Mouse (Mus musculus): ENCODE data around the gene Asb11. TPM values are rescaled to one million over a fixed set of nuclear protein-coding genes. Genes with fewer than 3 reads are reported as not detected.

Asb11 gene
- polyA plus RNA-seq, 1 experiment from 2014 or later, result not detected

GRCm38 (mm10) chrX:164446835-164447681 lies 10.3 kb downstream of the Asb11 start:
- 92% methylated on average over 9 of the region's 9 CpGs for WGBS
- no peak overlapping the region for H3K4me3 ChIP-seq

GRCm38 (mm10) chrX:164447682-164448071 lies 10.9 kb downstream of the Asb11 start:
- no peak overlapping the region for H3K4me2 ChIP-seq
- H3K27ac ChIP-seq, result no peak overlapping the region
- no peak for ATAC-seq (replicated peaks)
- H3K4me1 ChIP-seq, result no peaks in the 10 kb centered on the region
- H3K9me3 ChIP-seq, result no peaks in the 10 kb centered on the region
- no peaks in the 10 kb centered on the region for H3K36me3 ChIP-seq (replicated peaks)
- H3K4me3 ChIP-seq, result no peak overlapping the region
- 78% methylated on average over 2 of the region's 2 CpGs for WGBS
- peaks cover 4% of the 10 kb centered on the region; the same call in 1 of the 2 replicates for H3K27me3 ChIP-seq (replicated peaks)
- H3K9ac ChIP-seq, result no peak overlapping the region

More at GRCm38 (mm10) chrX:164446835-164447681, 10.3 kb downstream of the Asb11 start:
- ATAC-seq (replicated peaks), result no peak
- H3K9me3 ChIP-seq, result no peaks in the 10 kb centered on the region
- no peaks in the 10 kb centered on the region for H3K36me3 ChIP-seq (replicated peaks)
- H3K4me2 ChIP-seq, result no peak overlapping the region
- no peaks in the 10 kb centered on the region for H3K4me1 ChIP-seq
- H3K27me3 ChIP-seq (replicated peaks), result no peaks in the 10 kb centered on the region
- no peak overlapping the region for H3K9ac ChIP-seq
- H3K27ac ChIP-seq, result no peak overlapping the region

- Histone ChIP-seq H3K27ac (no peak overlapping the region), H3K36me3 (replicated peaks) (no peaks in the 10 kb centered on the region), H3K4me3 (no peak overlapping the region), H3K9me3 (no peaks in the 10 kb centered on the region), H3K27me3 (replicated peaks) (peaks cover 5% of the 10 kb centered on the region; the same call in 1 of the 2 replicates), H3K4me1 (no peaks in the 10 kb centered on the region), H3K9ac (no peak overlapping the region), H3K4me2 (no peak overlapping the region)
- 43% methylated on average over 3 of the region's 3 CpGs for WGBS
- no peak for ATAC-seq (replicated peaks)
Observed at GRCm38 (mm10) chrX:164449201-164449600, 12.4 kb downstream of the Asb11 start.

GRCm38 (mm10) chrX:164459205-164459878 lies 22.5 kb downstream of the Asb11 start:
- Histone ChIP-seq H3K36me3 (replicated peaks) (no peaks in the 10 kb centered on the region), H3K4me3 (no peak overlapping the region), H3K27ac (no peak overlapping the region), H3K4me2 (no peak overlapping the region), H3K9ac (no peak overlapping the region), H3K4me1 (no peaks in the 10 kb centered on the region), H3K27me3 (replicated peaks) (no peaks in the 10 kb centered on the region), H3K9me3 (no peaks in the 10 kb centered on the region)
- 79% methylated on average over 6 of the region's 6 CpGs for WGBS
- no peak for ATAC-seq (replicated peaks)

- Histone ChIP-seq H3K36me3 (replicated peaks) (no peaks in the 10 kb centered on the region), H3K27ac (no peak overlapping the region), H3K9me3 (no peaks in the 10 kb centered on the region), H3K27me3 (replicated peaks) (peaks cover 9% of the 10 kb centered on the region; the same call in 1 of the 2 replicates), H3K4me2 (no peak overlapping the region), H3K9ac (no peak overlapping the region), H3K4me3 (no peak overlapping the region), H3K4me1 (no peaks in the 10 kb centered on the region)
- ATAC-seq (replicated peaks), result no peak
- 70% methylated on average over 2 of the region's 2 CpGs for WGBS
Observed at GRCm38 (mm10) chrX:164502258-164502657, 65.5 kb downstream of the Asb11 start.

- ATAC-seq (replicated peaks), result no peak
- Histone ChIP-seq H3K9me3 (no peaks in the 10 kb centered on the region), H3K36me3 (replicated peaks) (no peaks in the 10 kb centered on the region), H3K4me2 (no peak within 1 kb of the TSS), H3K9ac (no peak within 1 kb of the TSS), H3K4me3 (no peak within 1 kb of the TSS), H3K4me1 (no peaks in the 10 kb centered on the region), H3K27ac (no peak within 1 kb of the TSS), H3K27me3 (replicated peaks) (0 out of 2 replicates have a peak, but pooled peaks cover 3% of the 10 kb centered on the region)
- WGBS, result 76% methylated on average over 10 of the region's 10 CpGs
Observed at GRCm38 (mm10) chrX:164505709-164506498, 69.1 kb downstream of the Asb11 start, which contains the start of gene Asb9. Gene Asb9 (plus strand): TSS chrX:164506327.

- 79% methylated on average over 4 of the region's 4 CpGs for WGBS
- H3K4me3 ChIP-seq, result no peak overlapping the region
- no peak overlapping the region for H3K27ac ChIP-seq
- H3K36me3 ChIP-seq (replicated peaks), result no peaks in the 10 kb centered on the region
- ATAC-seq (replicated peaks), result no peak
- H3K4me2 ChIP-seq, result no peak overlapping the region
- no peaks in the 10 kb centered on the region for H3K27me3 ChIP-seq (replicated peaks)
- no peaks in the 10 kb centered on the region for H3K9me3 ChIP-seq
- H3K9ac ChIP-seq, result no peak overlapping the region
- H3K4me1 ChIP-seq, result no peaks in the 10 kb centered on the region
Observed at GRCm38 (mm10) chrX:164507068-164507467, 70.3 kb downstream of the Asb11 start.

GRCm38 (mm10) chrX:164508728-164509127 lies 71.9 kb downstream of the Asb11 start:
- 63% methylated on average over 3 of the region's 3 CpGs for WGBS
- Histone ChIP-seq H3K4me2 (no peak overlapping the region), H3K9me3 (no peaks in the 10 kb centered on the region), H3K36me3 (replicated peaks) (no peaks in the 10 kb centered on the region), H3K4me1 (no peaks in the 10 kb centered on the region), H3K27me3 (replicated peaks) (0 out of 2 replicates have a peak, but pooled peaks cover 2% of the 10 kb centered on the region), H3K4me3 (no peak overlapping the region), H3K9ac (no peak overlapping the region), H3K27ac (no peak overlapping the region)
- ATAC-seq (replicated peaks), result no peak

Other genes with a start within 250 kb of the Asb11 start
- gene Bmx, start 178.8 kb upstream of the Asb11 start, polyA plus RNA-seq (2015; fragmentation: Nextera tagmentation; extraction: Ambion mirVana), result 0.32 and 0.44 TPM in 2 replicates
- gene Pir, start 167.6 kb upstream of the Asb11 start, polyA plus RNA-seq (2015; fragmentation: Nextera tagmentation; extraction: Ambion mirVana), result 2.9 and 3.1 TPM in 2 replicates
- 0.13 and 0.19 TPM in 2 replicates for gene Vegfd, start 63.6 kb upstream of the Asb11 start, polyA plus RNA-seq (2015; fragmentation: Nextera tagmentation; extraction: Ambion mirVana)
- gene Piga, start 17.2 kb upstream of the Asb11 start, polyA plus RNA-seq (2015; fragmentation: Nextera tagmentation; extraction: Ambion mirVana), result 5.1 and 5.2 TPM in 2 replicates
- not detected in 2 replicates for gene Asb9, start 69.3 kb downstream of the Asb11 start, polyA plus RNA-seq (2015; fragmentation: Nextera tagmentation; extraction: Ambion mirVana)

Measured in midbrain, embryonic 15.5 days (tissue).